Mouse (Mus musculus) liver, embryonic 11.5 days (tissue): ENCODE measurements at regions not wholly inside any gene's neighbourhood (a gene's known extent, or its start where the extent isn't known, plus 50 kb on each side); places are given as distances from the start of the nearest gene placed in this dataset.

Source experiments
- ATAC-seq: fragments of 200-750 bp; cut with Nextera tagmentation; replicated peaks from 2 replicates; pipeline ENCODE4 v1.8.0; 2017; ENCODE audit warnings: moderate number of reproducible peaks, mild to moderate bottlenecking, moderate TSS enrichment, moderate library complexity; ENCODE audit not compliant: low FRiP score
- DNase-seq: peaks from one replicate; pipeline ENCODE4 v3.0.0-alpha.2; 2017; ENCODE audit warnings: low spot score
- H3K27ac ChIP-seq: fragments of 300-500 bp; sonication (generic); 2 replicates; pipeline ENCODE4 v1.5.1; 2014; ENCODE audit warnings: mild to moderate bottlenecking, low read depth, low read length, control low read depth
- H3K27me3 ChIP-seq: fragments of 300-500 bp; sonication (generic); replicated peaks from 2 replicates; pipeline ENCODE4 v1.6.1; 2014; ENCODE audit warnings: low read length, mixed read lengths; ENCODE audit not compliant: control insufficient read depth, insufficient read depth
- H3K36me3 ChIP-seq: fragments of 300-500 bp; sonication (generic); 2 replicates; pipeline ENCODE4 v1.6.1; 2014; ENCODE audit warnings: mild to moderate bottlenecking, low read length, moderate library complexity, mixed read lengths; ENCODE audit not compliant: control insufficient read depth, insufficient read depth
- H3K4me1 ChIP-seq: fragments of 300-500 bp; sonication (generic); replicated peaks from 2 replicates; pipeline ENCODE4 v1.6.1; 2014; ENCODE audit warnings: low read length, mixed read lengths; ENCODE audit not compliant: control insufficient read depth, insufficient read depth
- H3K4me2 ChIP-seq: fragments of 300-500 bp; sonication (generic); 2 replicates; pipeline ENCODE4 v1.6.1; 2014; ENCODE audit warnings: mild to moderate bottlenecking, control low read depth, moderate library complexity
- H3K4me3 ChIP-seq: fragments of 300-500 bp; sonication (generic); 2 replicates; pipeline ENCODE4 v1.5.1; 2014; ENCODE audit warnings: low read depth, low read length, control low read depth
- H3K9ac ChIP-seq: fragments of 300-500 bp; sonication (generic); 2 replicates; pipeline ENCODE4 v1.6.1; 2014; ENCODE audit warnings: low read depth, low read length, control low read depth
- H3K9me3 ChIP-seq: fragments of 300-500 bp; sonication (generic); 2 replicates; pipeline ENCODE4 v1.6.1; 2016; ENCODE audit warnings: low read length, inconsistent platforms, mixed read lengths; ENCODE audit not compliant: control insufficient read depth
- WGBS: fragments of 180-500 bp; shearing (Covaris S2); extraction: QIAGEN DNeasy Blood & Tissue Kit; methylation state at CpG from one replicate; pipeline ENCODE4 v1.1.7; 2014; 5-methylcytosine and 5-hydroxymethylcytosine counted together

- WGBS = 85% methylated on average over 5 of the region's 5 CpGs
- no peak overlapping the region for H3K4me3 ChIP-seq
- H3K4me1 ChIP-seq = no peaks in the 10 kb centered on the region
- H3K36me3 ChIP-seq = no peaks in the 10 kb centered on the region
- H3K9ac ChIP-seq = no peak overlapping the region
- ATAC-seq (no peak), DNase-seq (no peak)
- no peak overlapping the region for H3K27ac ChIP-seq
- no peaks in the 10 kb centered on the region for H3K9me3 ChIP-seq
- H3K4me2 ChIP-seq = no peak overlapping the region
- H3K27me3 ChIP-seq = no peaks in the 10 kb centered on the region
Observed at GRCm38 (mm10) chr5:72245382-72245781, 77.4 kb upstream of the Commd8 start.

GRCm38 (mm10) chr5:72244134-72244533 is 76.1 kb upstream of the Commd8 start:
- Histone ChIP-seq H3K4me3 (no peak overlapping the region), H3K9me3 (no peaks in the 10 kb centered on the region), H3K27me3 (no peaks in the 10 kb centered on the region), H3K36me3 (no peaks in the 10 kb centered on the region), H3K4me1 (no peaks in the 10 kb centered on the region), H3K4me2 (no peak overlapping the region), H3K27ac (no peak overlapping the region), H3K9ac (no peak overlapping the region)
- DNase-seq (no peak), ATAC-seq (no peak)
- WGBS = 93% methylated on average over 3 of the region's 3 CpGs

GRCm38 (mm10) chr5:72242981-72243380 is 75.0 kb upstream of the Commd8 start:
- Histone ChIP-seq H3K4me3 (no peak overlapping the region), H3K27me3 (no peaks in the 10 kb centered on the region), H3K9ac (no peak overlapping the region), H3K36me3 (no peaks in the 10 kb centered on the region), H3K27ac (no peak overlapping the region), H3K4me2 (no peak overlapping the region), H3K4me1 (no peaks in the 10 kb centered on the region), H3K9me3 (no peaks in the 10 kb centered on the region)
- ATAC-seq = no peak
- no peak for DNase-seq
- WGBS = 84% methylated on average over 3 of the region's 3 CpGs

- no peak overlapping the region for H3K4me2 ChIP-seq
- no peaks in the 10 kb centered on the region for H3K4me1 ChIP-seq
- ATAC-seq (no peak), DNase-seq (no peak)
- H3K9me3 ChIP-seq = no peaks in the 10 kb centered on the region
- no peaks in the 10 kb centered on the region for H3K27me3 ChIP-seq
- no peaks in the 10 kb centered on the region for H3K36me3 ChIP-seq
- no peak overlapping the region for H3K9ac ChIP-seq
- whole genome bisulfite sequencing = 84% methylated on average over 3 of the region's 3 CpGs
- H3K4me3 ChIP-seq = no peak overlapping the region
- no peak overlapping the region for H3K27ac ChIP-seq
Observed at GRCm38 (mm10) chr5:72241451-72241850, 73.5 kb upstream of the Commd8 start.

- H3K9me3 ChIP-seq = no peaks in the 10 kb centered on the region
- DNase-seq (no peak), ATAC-seq (no peak)
- no peak overlapping the region for H3K4me2 ChIP-seq
- H3K4me1 ChIP-seq = no peaks in the 10 kb centered on the region
- H3K36me3 ChIP-seq = peaks cover 3% of the 10 kb centered on the region; the same call in 1 of the 2 replicates
- H3K27me3 ChIP-seq = no peaks in the 10 kb centered on the region
- 96% methylated on average over 7 of the region's 7 CpGs for WGBS
- H3K27ac ChIP-seq = no peak overlapping the region
- no peak overlapping the region for H3K9ac ChIP-seq
- no peak overlapping the region for H3K4me3 ChIP-seq
Observed at GRCm38 (mm10) chr5:72240271-72240670, 72.3 kb upstream of the Commd8 start.

- DNase-seq = no peak
- Histone ChIP-seq H3K36me3 (no peaks in the 10 kb centered on the region), H3K9me3 (no peaks in the 10 kb centered on the region), H3K4me1 (peaks cover 18% of the 10 kb centered on the region), H3K4me3 (no peak overlapping the region), H3K9ac (no peak overlapping the region), H3K4me2 (no peak overlapping the region), H3K27ac (no peak overlapping the region), H3K27me3 (no peaks in the 10 kb centered on the region)
- no peak for ATAC-seq
- WGBS = 91% methylated on average over 5 of the region's 5 CpGs
Observed at GRCm38 (mm10) chr5:72227002-72227401, 59.0 kb upstream of the Commd8 start.

- H3K27me3 ChIP-seq = no peaks in the 10 kb centered on the region
- ATAC-seq (peak; percentile 90), DNase-seq (no peak)
- peak overlapping the region; percentile 65 for H3K4me2 ChIP-seq
- H3K9ac ChIP-seq = peak overlapping the region; percentile 35; the same call in 1 of the 2 replicates
- no peaks in the 10 kb centered on the region for H3K36me3 ChIP-seq
- peaks cover 18% of the 10 kb centered on the region for H3K4me1 ChIP-seq
- peak overlapping the region; percentile 86 for H3K27ac ChIP-seq
- peak overlapping the region; percentile 5; the same call in 1 of the 2 replicates for H3K4me3 ChIP-seq
- H3K9me3 ChIP-seq = no peaks in the 10 kb centered on the region
- 61% methylated on average over 13 of the region's 13 CpGs for WGBS
Observed at GRCm38 (mm10) chr5:72225576-72226298, 57.7 kb upstream of the Commd8 start.

- H3K4me3 ChIP-seq = peak overlapping the region; percentile 5; the same call in 1 of the 2 replicates
- no peak for DNase-seq
- H3K36me3 ChIP-seq = no peaks in the 10 kb centered on the region
- no peaks in the 10 kb centered on the region for H3K9me3 ChIP-seq
- H3K27ac ChIP-seq = peak overlapping the region; percentile 86
- no peak overlapping the region for H3K9ac ChIP-seq
- peaks cover 18% of the 10 kb centered on the region for H3K4me1 ChIP-seq
- no peaks in the 10 kb centered on the region for H3K27me3 ChIP-seq
- WGBS = 18% methylated on average over 7 of the region's 7 CpGs
- peak overlapping the region; percentile 65 for H3K4me2 ChIP-seq
- ATAC-seq = peak; percentile 68
Observed at GRCm38 (mm10) chr5:72225056-72225455, 57.1 kb upstream of the Commd8 start.

GRCm38 (mm10) chr5:72224551-72224966 is 56.6 kb upstream of the Commd8 start:
- Histone ChIP-seq H3K36me3 (no peaks in the 10 kb centered on the region), H3K27ac (peak overlapping the region; percentile 86), H3K4me1 (peaks cover 18% of the 10 kb centered on the region), H3K9me3 (no peaks in the 10 kb centered on the region), H3K9ac (peak overlapping the region; percentile 3; the same call in 1 of the 2 replicates), H3K4me2 (peak overlapping the region; percentile 65), H3K4me3 (0 out of 2 replicates have a peak overlapping the region, but pooled peaks have one; percentile 5), H3K27me3 (no peaks in the 10 kb centered on the region)
- DNase-seq (no peak), ATAC-seq (peak; percentile 29)
- WGBS = 33% methylated on average over 6 of the region's 6 CpGs
